Mouse (Mus musculus): ENCODE results near the gene Lsm11. TPM values are rescaled to one million over a fixed set of nuclear protein-coding genes. Genes with fewer than 3 reads are reported as not detected.

Lsm11 gene
- polyA plus RNA-seq, 1 experiment = 8.5 TPM

DNA sequence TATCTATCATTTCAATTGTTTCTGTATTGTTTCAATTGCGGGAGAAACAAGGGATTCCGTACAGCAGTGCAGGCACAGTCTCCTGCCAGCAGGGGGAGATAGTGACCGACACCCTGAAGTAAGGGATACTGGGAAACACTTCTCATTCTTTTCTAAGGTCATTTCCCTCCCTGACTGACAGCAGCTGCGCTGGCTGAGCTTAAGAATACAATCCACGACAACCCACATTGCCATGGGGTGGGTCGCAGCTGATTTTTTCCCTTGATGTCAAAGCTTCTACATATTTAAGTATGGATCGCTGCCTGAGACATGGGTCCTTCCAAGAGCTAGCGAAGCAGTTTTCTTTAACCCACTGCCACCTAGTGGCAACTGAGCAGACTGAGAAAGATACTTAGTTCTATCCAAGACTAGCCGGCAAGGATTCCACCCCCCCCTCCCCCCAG lies 18.1 kb downstream of the Lsm11 start:
- TF ChIP-seq EP300 (IDR thresholded peaks at IDR 0.05; ENCODE audit: insufficient read depth, low read depth, low read length) = no peak
- TF ChIP-seq POLR2A (IDR thresholded peaks at IDR 0.05; ENCODE audit: insufficient read depth, low read length) = no peak
- peak; percentile 87 for TF ChIP-seq CTCF (IDR thresholded peaks at IDR 0.05; ENCODE audit: low read depth, low read length)
- no peaks in the 10 kb centered on the region for H3K36me3 ChIP-seq (ENCODE audit: control insufficient read depth, insufficient read depth, low read length, poor library complexity, severe bottlenecking)
- H3K9ac ChIP-seq (ENCODE audit: low read depth, poor library complexity, severe bottlenecking) = 0 out of 2 replicates have a peak overlapping the region, but pooled peaks have one; percentile 24

DNA sequence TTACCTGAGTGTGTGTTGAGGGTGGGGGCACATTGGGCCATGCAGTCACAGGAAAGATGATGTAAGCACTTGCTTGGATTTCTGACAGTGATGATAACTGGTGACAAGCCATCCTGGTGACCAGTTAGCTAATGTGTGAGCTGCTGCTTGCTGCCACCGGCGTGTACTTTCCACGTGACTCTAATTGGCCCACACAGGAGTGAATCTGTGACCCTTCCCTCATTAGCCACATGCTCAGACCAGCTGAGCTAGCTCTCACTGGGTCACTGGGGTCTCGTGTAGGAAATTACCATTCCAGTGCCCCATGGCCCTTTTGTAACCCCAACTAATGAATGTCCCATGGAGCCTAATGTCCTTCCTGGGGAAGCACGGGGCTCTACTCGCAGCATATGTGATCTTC lies 19.3 kb downstream of the Lsm11 start:
- Histone ChIP-seq H3K4me1 (ENCODE audit: control insufficient read depth, insufficient read depth, low read length) (peaks cover 2% of the 10 kb centered on the region), H3K27me3 (ENCODE audit: control insufficient read depth, insufficient read depth, low read length, poor library complexity, severe bottlenecking) (no peaks in the 10 kb centered on the region), H3K27ac (ENCODE audit: insufficient read depth, low read length) (no peak overlapping the region), H3K9ac (ENCODE audit: low read depth, poor library complexity, severe bottlenecking) (no peak overlapping the region), H3K36me3 (ENCODE audit: control insufficient read depth, insufficient read depth, low read length, poor library complexity, severe bottlenecking) (no peaks in the 10 kb centered on the region), H3K9me3 (replicated peaks; ENCODE audit: control insufficient read depth, insufficient read depth, low read length, poor library complexity, severe bottlenecking) (no peaks in the 10 kb centered on the region), H3K4me3 (ENCODE audit: low read depth, low read length) (no peak overlapping the region)
- TF ChIP-seq POLR2A (IDR thresholded peaks at IDR 0.05; ENCODE audit: insufficient read depth, low read length) = no peak
- TF ChIP-seq EP300 (IDR thresholded peaks at IDR 0.05; ENCODE audit: insufficient read depth, low read depth, low read length) = no peak
- TF ChIP-seq CTCF (IDR thresholded peaks at IDR 0.05; ENCODE audit: low read depth, low read length) = no peak

More for the DNA sequence above, 18.1 kb downstream of the Lsm11 start:
- peak overlapping the region; percentile 70 for H3K4me3 ChIP-seq (ENCODE audit: low read depth, low read length)
- H3K27me3 ChIP-seq (ENCODE audit: control insufficient read depth, insufficient read depth, low read length, poor library complexity, severe bottlenecking) = no peaks in the 10 kb centered on the region
- H3K27ac ChIP-seq (ENCODE audit: insufficient read depth, low read length) = peak overlapping the region; percentile 3; the same call in 1 of the 2 replicates
- peaks cover under 1% of the 10 kb centered on the region for H3K4me1 ChIP-seq (ENCODE audit: control insufficient read depth, insufficient read depth, low read length)
- H3K9me3 ChIP-seq (replicated peaks; ENCODE audit: control insufficient read depth, insufficient read depth, low read length, poor library complexity, severe bottlenecking) = no peaks in the 10 kb centered on the region

DNA sequence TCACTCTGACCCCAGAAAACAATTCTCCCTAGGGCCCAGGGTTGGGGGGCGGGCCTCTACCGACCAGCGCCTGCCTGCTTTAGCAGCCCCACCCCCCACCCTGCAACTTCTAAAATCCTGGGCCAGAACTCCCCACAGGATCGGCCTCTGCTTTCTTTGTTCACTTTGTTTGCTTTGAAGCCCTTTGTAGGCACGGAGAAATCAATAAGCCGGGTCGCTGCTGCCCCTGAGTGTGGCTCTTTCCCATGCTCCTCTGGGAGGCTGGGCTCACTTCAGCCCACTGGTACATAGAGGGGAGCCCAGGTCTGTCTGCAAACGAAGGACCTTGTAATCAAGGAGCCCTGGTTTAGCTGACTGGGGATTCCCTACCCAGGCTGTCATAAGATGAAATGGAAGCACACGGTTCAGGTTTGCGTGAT lies 23.2 kb downstream of the Lsm11 start:
- no peak overlapping the region for H3K4me3 ChIP-seq (ENCODE audit: low read depth, low read length)

DNA sequence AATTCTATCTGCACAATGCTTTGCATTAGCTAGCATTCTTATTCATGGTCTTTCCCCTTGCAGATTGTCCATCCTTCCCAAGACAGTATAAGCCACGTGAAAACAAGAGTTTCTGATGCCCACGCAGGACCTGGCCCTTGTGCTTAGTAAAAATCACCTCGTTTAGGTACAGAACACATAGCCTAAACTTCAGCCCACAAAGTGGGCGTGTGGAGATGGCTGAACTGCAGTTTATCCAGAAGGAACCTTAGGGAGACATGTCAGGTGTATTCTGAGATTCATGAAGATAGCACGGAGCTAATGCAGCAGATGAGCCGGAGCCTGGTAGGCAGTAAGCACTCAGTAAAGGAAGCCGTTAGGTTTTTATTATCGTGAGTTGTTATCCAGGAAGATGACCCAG lies 23.7 kb downstream of the Lsm11 start:
- Histone ChIP-seq H3K4me1 (ENCODE audit: control insufficient read depth, insufficient read depth, low read length) (peaks cover 2% of the 10 kb centered on the region), H3K9me3 (replicated peaks; ENCODE audit: control insufficient read depth, insufficient read depth, low read length, poor library complexity, severe bottlenecking) (no peaks in the 10 kb centered on the region), H3K36me3 (ENCODE audit: control insufficient read depth, insufficient read depth, low read length, poor library complexity, severe bottlenecking) (no peaks in the 10 kb centered on the region), H3K9ac (ENCODE audit: low read depth, poor library complexity, severe bottlenecking) (0 out of 2 replicates have a peak overlapping the region, but pooled peaks have one; percentile 2), H3K27me3 (ENCODE audit: control insufficient read depth, insufficient read depth, low read length, poor library complexity, severe bottlenecking) (no peaks in the 10 kb centered on the region), H3K27ac (ENCODE audit: insufficient read depth, low read length) (no peak overlapping the region), H3K4me3 (ENCODE audit: low read depth, low read length) (no peak overlapping the region)
- TF ChIP-seq EP300 (IDR thresholded peaks at IDR 0.05; ENCODE audit: insufficient read depth, low read depth, low read length) (no peak), CTCF (IDR thresholded peaks at IDR 0.05; ENCODE audit: low read depth, low read length) (no peak), POLR2A (IDR thresholded peaks at IDR 0.05; ENCODE audit: insufficient read depth, low read length) (no peak)

More for the DNA sequence above, 23.2 kb downstream of the Lsm11 start:
- Histone ChIP-seq H3K27me3 (ENCODE audit: control insufficient read depth, insufficient read depth, low read length, poor library complexity, severe bottlenecking) (no peaks in the 10 kb centered on the region), H3K9me3 (replicated peaks; ENCODE audit: control insufficient read depth, insufficient read depth, low read length, poor library complexity, severe bottlenecking) (no peaks in the 10 kb centered on the region), H3K36me3 (ENCODE audit: control insufficient read depth, insufficient read depth, low read length, poor library complexity, severe bottlenecking) (no peaks in the 10 kb centered on the region), H3K9ac (ENCODE audit: low read depth, poor library complexity, severe bottlenecking) (0 out of 2 replicates have a peak overlapping the region, but pooled peaks have one; percentile 2), H3K27ac (ENCODE audit: insufficient read depth, low read length) (no peak overlapping the region), H3K4me1 (ENCODE audit: control insufficient read depth, insufficient read depth, low read length) (peaks cover 2% of the 10 kb centered on the region)
- TF ChIP-seq CTCF (IDR thresholded peaks at IDR 0.05; ENCODE audit: low read depth, low read length) (no peak), EP300 (IDR thresholded peaks at IDR 0.05; ENCODE audit: insufficient read depth, low read depth, low read length) (no peak), POLR2A (IDR thresholded peaks at IDR 0.05; ENCODE audit: insufficient read depth, low read length) (no peak)

DNA sequence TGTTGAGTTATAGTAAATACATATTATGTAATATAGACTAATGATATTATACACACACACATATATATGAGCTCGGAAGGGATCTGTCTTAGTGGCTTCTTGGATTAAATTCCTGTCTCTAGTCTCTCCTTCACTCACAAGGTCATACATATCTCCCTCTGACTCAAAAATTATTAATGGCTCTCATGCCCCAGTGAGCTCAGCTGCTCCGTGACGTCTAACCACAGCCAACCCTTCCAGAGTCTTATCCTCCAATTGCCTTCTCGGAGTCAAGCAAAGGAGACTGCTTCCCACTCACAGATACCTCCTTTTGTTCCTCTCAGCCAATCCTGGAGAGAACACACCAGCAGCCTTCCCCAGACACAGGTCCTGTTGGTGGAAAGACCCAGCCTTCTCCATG lies 25.9 kb downstream of the Lsm11 start:
- H3K27me3 ChIP-seq (ENCODE audit: control insufficient read depth, insufficient read depth, low read length, poor library complexity, severe bottlenecking) = no peaks in the 10 kb centered on the region

DNA sequence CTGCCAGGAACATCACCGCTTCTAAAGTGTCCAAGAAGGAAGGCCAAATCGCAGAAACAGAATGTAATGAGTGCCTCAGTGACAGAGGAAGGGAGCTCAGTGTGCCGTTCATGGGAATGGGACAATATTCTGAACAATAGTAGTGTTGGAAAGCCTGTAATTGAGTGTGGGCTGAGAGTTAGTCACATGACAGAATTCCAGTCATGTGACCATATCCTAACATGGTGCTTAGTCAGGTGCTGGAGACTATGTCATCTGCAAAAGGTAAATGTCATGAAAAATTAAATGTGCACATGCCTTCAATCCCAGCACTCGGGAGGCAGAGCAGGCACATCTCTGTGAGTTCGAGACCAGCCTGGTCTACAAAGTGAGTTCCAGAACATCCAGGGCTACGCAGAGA lies 26.7 kb downstream of the Lsm11 start:
- TF ChIP-seq CTCF (IDR thresholded peaks at IDR 0.05; ENCODE audit: low read depth, low read length) (no peak), EP300 (IDR thresholded peaks at IDR 0.05; ENCODE audit: insufficient read depth, low read depth, low read length) (no peak), POLR2A (IDR thresholded peaks at IDR 0.05; ENCODE audit: insufficient read depth, low read length) (no peak)
- Histone ChIP-seq H3K4me3 (ENCODE audit: low read depth, low read length) (no peak overlapping the region), H3K4me1 (ENCODE audit: control insufficient read depth, insufficient read depth, low read length) (peaks cover 2% of the 10 kb centered on the region), H3K9ac (ENCODE audit: low read depth, poor library complexity, severe bottlenecking) (no peak overlapping the region), H3K27ac (ENCODE audit: insufficient read depth, low read length) (no peak overlapping the region), H3K27me3 (ENCODE audit: control insufficient read depth, insufficient read depth, low read length, poor library complexity, severe bottlenecking) (no peaks in the 10 kb centered on the region), H3K36me3 (ENCODE audit: control insufficient read depth, insufficient read depth, low read length, poor library complexity, severe bottlenecking) (no peaks in the 10 kb centered on the region), H3K9me3 (replicated peaks; ENCODE audit: control insufficient read depth, insufficient read depth, low read length, poor library complexity, severe bottlenecking) (no peaks in the 10 kb centered on the region)

More for the DNA sequence above, 25.9 kb downstream of the Lsm11 start:
- Histone ChIP-seq H3K4me1 (ENCODE audit: control insufficient read depth, insufficient read depth, low read length) (peaks cover 2% of the 10 kb centered on the region), H3K4me3 (ENCODE audit: low read depth, low read length) (no peak overlapping the region), H3K9me3 (replicated peaks; ENCODE audit: control insufficient read depth, insufficient read depth, low read length, poor library complexity, severe bottlenecking) (no peaks in the 10 kb centered on the region), H3K27ac (ENCODE audit: insufficient read depth, low read length) (no peak overlapping the region), H3K36me3 (ENCODE audit: control insufficient read depth, insufficient read depth, low read length, poor library complexity, severe bottlenecking) (no peaks in the 10 kb centered on the region), H3K9ac (ENCODE audit: low read depth, poor library complexity, severe bottlenecking) (no peak overlapping the region)
- TF ChIP-seq POLR2A (IDR thresholded peaks at IDR 0.05; ENCODE audit: insufficient read depth, low read length) = no peak
- TF ChIP-seq CTCF (IDR thresholded peaks at IDR 0.05; ENCODE audit: low read depth, low read length) = no peak
- TF ChIP-seq EP300 (IDR thresholded peaks at IDR 0.05; ENCODE audit: insufficient read depth, low read depth, low read length) = no peak
